Mouse (Mus musculus) heart, adult 18-20 months (tissue): Measurements from ENCODE around the gene Rpl39. TPM values are rescaled to one million over a fixed set of nuclear protein-coding genes. Genes with fewer than 3 reads are reported as not detected.
A peak's percentile ranks its signal among the peaks of the same experiment; 100 is the strongest.
"Not testable (repeated sequence)": the region's sequence is repeated elsewhere in the genome, so short reads cannot be mapped to it uniquely, and the experiment has no call there.

Experiments used
- DNase-seq, 2 experiments: peaks; one replicate each; pipeline ENCODE4 v3.0.0; 2021 to 2022; ENCODE audit warnings: mixed read lengths in 1 of 2
- long read RNA-seq, 2 experiments: library from polyadenylated mRNA; stranded (forward); transcript quantifications; one replicate each; pipeline ENCODE4 v2.0.0; 2021
- total RNA-seq, 2 experiments: library from RNA; stranded (reverse); gene quantifications; 2 replicates each; pipeline ENCODE4 v1.2.3; 2021

Gene Rpl39
- total RNA-seq = 100 to 1,000 TPM; 299 to 335 TPM
- long read RNA-seq, experiment 1, transcript Rpl39-201 (3 exons, 612 nt) = major isoform, 125 of 292 reads
- long read RNA-seq, experiment 1, partial matches to known transcripts = 167 of 292 reads
- long read RNA-seq, experiment 1, other reads (novel, unspliced or antisense) = 0 of 292 reads
- long read RNA-seq, experiment 2, transcript Rpl39-201 (3 exons, 612 nt) = major isoform, 142 of 309 reads
- long read RNA-seq, experiment 2, partial matches to known transcripts = 165 of 309 reads
- long read RNA-seq, experiment 2, other reads (novel, unspliced or antisense) = 0 of 309 reads

GRCm38 (mm10) chrX:37084927-37085660 is at the start of gene Rpl39:
TSS of gene Rpl39 (minus strand) at chrX:37085402.
- DNase-seq = peak; percentile 90 to 93

- peak; percentile 73 to 83 for DNase-seq
Observed at GRCm38 (mm10) chrX:37126671-37127358, 41.6 kb upstream of the Rpl39 start, which contains the start of gene Nkap. TSS of gene Nkap (plus strand) at chrX:37126795.

- DNase-seq = no peak
Observed at GRCm38 (mm10) chrX:37125511-37125910, 40.3 kb upstream of the Rpl39 start.

GRCm38 (mm10) chrX:37120212-37120611 is 35.0 kb upstream of the Rpl39 start:
- DNase-seq = no peak

GRCm38 (mm10) chrX:37119585-37119984 is 34.4 kb upstream of the Rpl39 start:
- DNase-seq = no peak

- DNase-seq = no peak
Observed at GRCm38 (mm10) chrX:37117085-37117484, 31.9 kb upstream of the Rpl39 start.

- DNase-seq = no peak
Observed at GRCm38 (mm10) chrX:37110881-37111193, 25.6 kb upstream of the Rpl39 start.

- DNase-seq = peak; percentile 92 to 96
Observed at GRCm38 (mm10) chrX:37110193-37110880, 25.1 kb upstream of the Rpl39 start, which contains the start of gene Upf3b. TSS of gene Upf3b (minus strand) at chrX:37110322.

GRCm38 (mm10) chrX:37109526-37110192 is 24.5 kb upstream of the Rpl39 start:
- no peak for DNase-seq

GRCm38 (mm10) chrX:37103826-37104225 is 18.6 kb upstream of the Rpl39 start:
- no peak for DNase-seq

- no peak for DNase-seq
Observed at GRCm38 (mm10) chrX:37098681-37099080, 13.5 kb upstream of the Rpl39 start.

- no peak for DNase-seq
Observed at GRCm38 (mm10) chrX:37095106-37095768, 10.0 kb upstream of the Rpl39 start.

GRCm38 (mm10) chrX:37091457-37091856 is 6.3 kb upstream of the Rpl39 start:
- no peak for DNase-seq

GRCm38 (mm10) chrX:37088778-37089177 is 3.6 kb upstream of the Rpl39 start:
- DNase-seq = no peak

- no peak for DNase-seq
Observed at GRCm38 (mm10) chrX:37085665-37086064, 463 bp upstream of the Rpl39 start.

GRCm38 (mm10) chrX:37084318-37084926 is 780 bp downstream of the Rpl39 start:
- DNase-seq = peak in 1 of 2 experiments; percentile 21

GRCm38 (mm10) chrX:37081194-37081593 is 4.0 kb downstream of the Rpl39 start:
- DNase-seq = no peak

GRCm38 (mm10) chrX:37080345-37080744 is 4.9 kb downstream of the Rpl39 start:
- DNase-seq = not testable (repeated sequence)

- no peak for DNase-seq
Observed at GRCm38 (mm10) chrX:37076651-37077050, 8.6 kb downstream of the Rpl39 start.

GRCm38 (mm10) chrX:37074262-37074892 is 10.8 kb downstream of the Rpl39 start:
- DNase-seq = peak; percentile 11 to 79
